ENCODE assay signal across 24 mouse cellular contexts in genomic region chr14:78356764-78357163, GRCm38 (mm10). TPM values are rescaled to one million over a fixed set of nuclear protein-coding genes. Genes with fewer than 3 reads are reported as not detected.
DNase-seq lines count a peak whose midpoint lies in the region; ATAC-seq lines count a peak whose summit lies in the region.
"Had no signal": no experiment of that assay in that cellular context is flagged by ENCODE, and none has a peak within 500 bp of the region (broad histone marks: within the 10 kb centered on the region; RNA-seq: fewer than 3 reads in every experiment).

No protein-coding gene starts in this region.

- H3K4me2 ChIP-seq in heart, embryonic 16.5 days (ENCODE audit: low read depth, low read length) = no peak overlapping the region
- H3K4me2 ChIP-seq: forebrain, embryonic 12.5 days; hindbrain, embryonic 14.5 days; limb, embryonic 13.5 days; lung, embryonic 15.5 days; midbrain, embryonic 13.5 days; neural tube, embryonic 15.5 days had no signal

- no peak for DNase-seq in heart, adult 8-10 months (ENCODE audit: low spot score)
- DNase-seq in thymus, postnatal 25 days = peak; percentile 52
- no peak for DNase-seq in frontal cortex, postnatal 10 days (ENCODE audit: low spot score in 2 of 2)
- no peak for DNase-seq in urinary bladder, adult 2 months (ENCODE audit: low spot score)
- DNase-seq in left cerebral cortex, postnatal 25 days (ENCODE audit: low spot score in 2 of 2) = no peak
- DNase-seq: adrenal gland, postnatal 25 days; cerebellum, adult 18-20 months; cerebellum, postnatal 25 days; gastrocnemius, postnatal 14 days had no signal

- ATAC-seq in heart, embryonic 16.5 days (replicated peaks; ENCODE audit: extremely low read depth, insufficient read depth, low FRiP score) = no peak; the same call in 1 of the 2 replicates
- ATAC-seq in activated CD4-positive, CD25-positive, alpha-beta regulatory T cell, adult 4 months = peak; percentile 68
- ATAC-seq in megakaryocyte, adult 5-6 weeks (ENCODE audit: poor library complexity, severe bottlenecking) = 0 out of 2 replicates have a peak, but pooled peaks have one; percentile 24
- ATAC-seq: intestine, postnatal 0 days; midbrain, embryonic 13.5 days; Patski had no signal

- H3K27ac ChIP-seq in heart, embryonic 16.5 days (ENCODE audit: low read length) = peak overlapping the region; percentile 30; the same call in 1 of the 2 replicates
- H3K27ac ChIP-seq: forebrain, embryonic 12.5 days; hindbrain, embryonic 14.5 days; kidney, postnatal 0 days; limb, embryonic 13.5 days; liver, embryonic 14.5 days; lung, embryonic 15.5 days; midbrain, embryonic 13.5 days; neural tube, embryonic 15.5 days had no signal

- H3K9me3 ChIP-seq in heart, embryonic 16.5 days (replicated peaks; ENCODE audit: control insufficient read depth, low read length) = no peaks in the 10 kb centered on the region
- H3K9me3 ChIP-seq: forebrain, embryonic 12.5 days; limb, embryonic 13.5 days; lung, embryonic 15.5 days; midbrain, embryonic 13.5 days; neural tube, embryonic 15.5 days had no signal

- no peaks in the 10 kb centered on the region for H3K36me3 ChIP-seq in heart, embryonic 16.5 days (ENCODE audit: control insufficient read depth, insufficient read depth)
- H3K36me3 ChIP-seq: forebrain, embryonic 12.5 days; limb, embryonic 13.5 days; lung, embryonic 15.5 days; midbrain, embryonic 13.5 days; neural tube, embryonic 15.5 days had no signal

- no peaks in the 10 kb centered on the region for H3K4me1 ChIP-seq in heart, embryonic 16.5 days (ENCODE audit: control insufficient read depth, insufficient read depth, low read length)
- H3K4me1 ChIP-seq: forebrain, embryonic 12.5 days; limb, embryonic 13.5 days; lung, embryonic 15.5 days; neural tube, embryonic 15.5 days had no signal

- no peaks in the 10 kb centered on the region for H3K27me3 ChIP-seq in heart, embryonic 16.5 days (ENCODE audit: control insufficient read depth, insufficient read depth, low read length)
- H3K27me3 ChIP-seq: forebrain, embryonic 12.5 days; limb, embryonic 13.5 days; lung, embryonic 15.5 days; midbrain, embryonic 13.5 days; neural tube, embryonic 15.5 days; Patski had no signal

- no peak overlapping the region for H3K9ac ChIP-seq in heart, embryonic 16.5 days (ENCODE audit: low read length)
- H3K9ac ChIP-seq: forebrain, embryonic 12.5 days; hindbrain, embryonic 14.5 days; limb, embryonic 13.5 days; liver, embryonic 14.5 days; lung, embryonic 15.5 days; midbrain, embryonic 13.5 days; neural tube, embryonic 15.5 days had no signal

- intact Hi-C loops in left cerebral cortex, postnatal 25 days (cut with DNase I) = no loop called here

- no peak overlapping the region for H3K4me3 ChIP-seq in heart, embryonic 16.5 days (ENCODE audit: low read length)
- H3K4me3 ChIP-seq: forebrain, embryonic 12.5 days; limb, embryonic 13.5 days; lung, embryonic 15.5 days; midbrain, embryonic 13.5 days; neural tube, embryonic 15.5 days had no signal

- 56% methylated on average over 8 of the region's 8 CpGs for WGBS in heart, embryonic 16.5 days

RNA-seq across cellular contexts. Expression of gene Tnfsf11, which starts 48.9 kb away (rescaled TPM):
- 0.36 and 0.97 TPM in 2 replicates for polyA plus RNA-seq in heart, embryonic 16.5 days (2015; fragmentation: Nextera tagmentation; extraction: Ambion mirVana)
- not detected for total RNA-seq in heart, adult 8-10 months (2022)
- 10 to 100 TPM; 10.7 to 12.4 TPM for polyA plus RNA-seq in activated CD4-positive, CD25-positive, alpha-beta regulatory T cell, adult 4 months (2017; shearing (Covaris generic))
- 0.25 TPM in 1 of 2 replicates, not detected in the other for total RNA-seq in megakaryocyte, adult 5-6 weeks (2015)
- 0.26 and 0.49 TPM in 2 replicates for total RNA-seq in megakaryocyte, adult 5-6 weeks (2017)
- polyA plus RNA-seq in urinary bladder, adult 2 months (2012; rRNA removed) = 0.08 and 0.18 TPM in 2 replicates
- under 1 TPM in 1 of 2 experiments, not detected in 1; 0.14 TPM for total RNA-seq in left cerebral cortex, postnatal 25 days (2021)
- total RNA-seq: adrenal gland, postnatal 25 days; gastrocnemius, postnatal 14 days; heart, postnatal 25 days; layer of hippocampus, postnatal 25 days had no signal
- polyA plus RNA-seq: Patski had no signal
